ENCODE assay signal across 26 mouse cellular contexts in the genomic region with DNA sequence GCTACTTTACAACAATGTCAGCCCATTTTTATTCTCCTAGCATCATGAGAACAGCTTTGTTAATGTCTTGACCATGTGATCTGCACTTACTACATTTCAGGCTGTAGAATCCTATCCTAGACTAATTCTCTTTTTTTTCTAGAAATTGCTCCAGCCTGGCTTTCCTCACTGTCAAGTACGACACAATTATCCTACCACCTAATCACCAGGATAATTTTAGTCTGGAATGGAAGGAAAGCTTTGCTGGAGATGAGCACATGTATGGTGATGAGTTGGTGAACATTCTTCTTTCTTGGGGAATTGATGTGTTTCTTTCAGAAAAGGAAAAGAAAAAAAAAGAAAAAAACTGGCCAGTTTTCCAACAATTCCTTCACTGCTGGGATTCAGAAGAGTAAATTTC. TPM values are rescaled to one million over a fixed set of nuclear protein-coding genes. Genes with fewer than 3 reads are reported as not detected.
"Had no signal": no experiment of that assay in that cellular context is flagged by ENCODE, and none has a peak within 500 bp of the region (broad histone marks: within the 10 kb centered on the region; RNA-seq: fewer than 3 reads in every experiment).

No protein-coding gene starts in this region.

- H3K9me3 ChIP-seq: heart, embryonic 10.5 days; heart, embryonic 13.5 days; heart, embryonic 15.5 days; hindbrain, embryonic 13.5 days; hindbrain, embryonic 15.5 days; kidney, embryonic 15.5 days; limb, embryonic 13.5 days; limb, embryonic 15.5 days had no signal

- H3K36me3 ChIP-seq: heart, embryonic 10.5 days; heart, embryonic 13.5 days; heart, embryonic 15.5 days; hindbrain, embryonic 13.5 days; hindbrain, embryonic 15.5 days; kidney, embryonic 15.5 days; limb, embryonic 13.5 days; limb, embryonic 15.5 days had no signal

- ATAC-seq: forebrain, postnatal 0 days; hindbrain, postnatal 0 days; intestine, embryonic 16.5 days had no signal

- H3K9ac ChIP-seq: forebrain, postnatal 0 days; heart, embryonic 13.5 days; heart, embryonic 15.5 days; hindbrain, embryonic 13.5 days; hindbrain, embryonic 15.5 days; kidney, embryonic 15.5 days; limb, embryonic 13.5 days; limb, embryonic 15.5 days had no signal

- H3K27ac ChIP-seq: heart, embryonic 10.5 days; heart, embryonic 13.5 days; heart, embryonic 15.5 days; hindbrain, embryonic 13.5 days; hindbrain, embryonic 15.5 days; hindbrain, postnatal 0 days; kidney, embryonic 15.5 days; kidney, postnatal 0 days; limb, embryonic 13.5 days; limb, embryonic 15.5 days had no signal

- H3K4me3 ChIP-seq: heart, embryonic 10.5 days; heart, embryonic 13.5 days; heart, embryonic 15.5 days; hindbrain, embryonic 13.5 days; hindbrain, embryonic 15.5 days; kidney, embryonic 15.5 days; limb, embryonic 13.5 days; limb, embryonic 15.5 days had no signal

- DNase-seq: forebrain, postnatal 0 days; gastrocnemius, postnatal 14 days; gastrocnemius, postnatal 36 days; heart, postnatal 14 days; heart, postnatal 36 days; kidney, adult 11 months; kidney, adult 2 months; kidney, adult 9 months; kidney, postnatal 14 days; kidney, postnatal 36 days; layer of hippocampus, postnatal 36 days; left cerebral cortex, postnatal 4 days had no signal

- H3K4me2 ChIP-seq: heart, embryonic 13.5 days; heart, embryonic 15.5 days; hindbrain, embryonic 13.5 days; hindbrain, embryonic 15.5 days; kidney, embryonic 15.5 days; limb, embryonic 13.5 days; limb, embryonic 15.5 days had no signal

- H3K4me1 ChIP-seq: hindbrain, embryonic 13.5 days; hindbrain, embryonic 15.5 days; limb, embryonic 13.5 days had no signal

- H3K27me3 ChIP-seq: heart, embryonic 13.5 days; heart, embryonic 15.5 days; hindbrain, embryonic 13.5 days; hindbrain, embryonic 15.5 days; kidney, embryonic 15.5 days; limb, embryonic 13.5 days; limb, embryonic 15.5 days had no signal

RNA-seq across cellular contexts. Expression of gene Ehf, which starts 28.8 kb away (rescaled TPM):
- polyA plus RNA-seq: heart, embryonic 10.5 days; heart, postnatal 0 days; hindbrain, embryonic 11.5 days; limb, embryonic 11.5 days had no signal
